Mouse (Mus musculus): ENCODE results near the gene Dph3. TPM values are rescaled to one million over a fixed set of nuclear protein-coding genes. Genes with fewer than 3 reads are reported as not detected.

The Dph3 gene
- total RNA-seq, 4 experiments from 2014 or later: 41.0 to 45.8 (median 45.1) TPM

Other genes starting within 250 kb of the Dph3 start
- 1 to 10 TPM; 2.4 to 4.9 (median 4.1) TPM for gene Galnt15, start 56.7 kb downstream of the Dph3 start, total RNA-seq (2022)
- 10 to 100 TPM; 13.7 to 18.5 (median 16.4) TPM for gene Oxnad1, start 355 bp downstream of the Dph3 start, total RNA-seq (2022)
- not detected for gene Msmb, start 56.3 kb upstream of the Dph3 start, total RNA-seq (2022)
- gene Ncoa4, start 74.1 kb upstream of the Dph3 start, total RNA-seq (2022): 100 to 1,000 TPM in 1 of 4 experiments, 10 to 100 TPM in 3; 93.6 to 102 (median 95.5) TPM
- 10 to 100 TPM; 56.9 to 83.5 (median 63.1) TPM for gene Timm23, start 116.2 kb upstream of the Dph3 start, total RNA-seq (2022)
- gene Parg, start 116.2 kb upstream of the Dph3 start, total RNA-seq (2022): 10 to 100 TPM; 37.3 to 42.6 (median 38.8) TPM
- 100 to 1,000 TPM; 120 to 136 (median 125) TPM for gene Ogdhl, start 236.3 kb upstream of the Dph3 start, total RNA-seq (2022)

All from left cerebral cortex, adult 8-10 months (tissue).